Comparison of ENCODE assay signal across 21 mouse cellular contexts in genomic region chr13:78872582-78872981, GRCm38 (mm10).
A peak's percentile ranks its signal among the peaks of the same experiment; 100 is the strongest.
DNase-seq lines count a peak whose midpoint lies in the region; ATAC-seq and TF ChIP-seq lines count a peak whose summit lies in the region.
"Had no signal": no experiment of that assay in that cellular context is flagged by ENCODE, and none has a peak within 500 bp of the region (broad histone marks: within the 10 kb centered on the region; RNA-seq: fewer than 3 reads in every experiment).

No protein-coding gene starts in this region.

- H3K4me3 ChIP-seq in forebrain, embryonic 10.5 days = no peak overlapping the region
- H3K4me3 ChIP-seq in forebrain, embryonic 15.5 days = no peak overlapping the region
- no peak overlapping the region for H3K4me3 ChIP-seq in midbrain, embryonic 14.5 days (replicated peaks; ENCODE audit: low read depth, low read length)
- no peak overlapping the region for H3K4me3 ChIP-seq in midbrain, embryonic 16.5 days (ENCODE audit: low read depth, low read length)
- no peak overlapping the region for H3K4me3 ChIP-seq in midbrain, postnatal 0 days (ENCODE audit: low read depth, low read length)
- H3K4me3 ChIP-seq: heart, adult 2 months; heart, embryonic 15.5 days had no signal

- no peaks in the 10 kb centered on the region for H3K36me3 ChIP-seq in forebrain, embryonic 10.5 days (replicated peaks)
- H3K36me3 ChIP-seq in forebrain, embryonic 15.5 days = no peaks in the 10 kb centered on the region
- no peaks in the 10 kb centered on the region for H3K36me3 ChIP-seq in midbrain, embryonic 14.5 days (ENCODE audit: control insufficient read depth, insufficient read depth, low read length)
- H3K36me3 ChIP-seq in midbrain, embryonic 16.5 days (ENCODE audit: control insufficient read depth, insufficient read depth, low read length) = no peaks in the 10 kb centered on the region
- no peaks in the 10 kb centered on the region for H3K36me3 ChIP-seq in midbrain, postnatal 0 days (ENCODE audit: insufficient read depth, low read length)
- H3K36me3 ChIP-seq: G1E; heart, embryonic 15.5 days had no signal

- peak overlapping the region; percentile 56 for H3K27ac ChIP-seq in forebrain, embryonic 10.5 days
- no peak overlapping the region for H3K27ac ChIP-seq in forebrain, embryonic 15.5 days (replicated peaks)
- H3K27ac ChIP-seq in midbrain, embryonic 14.5 days (replicated peaks; ENCODE audit: low read depth, low read length) = no peak overlapping the region
- H3K27ac ChIP-seq in midbrain, embryonic 16.5 days (ENCODE audit: low read length) = no peak overlapping the region
- H3K27ac ChIP-seq in midbrain, postnatal 0 days (ENCODE audit: low read depth, low read length) = no peak overlapping the region
- H3K27ac ChIP-seq: heart, adult 2 months; heart, embryonic 15.5 days had no signal

- TF ChIP-seq CTCF in midbrain, postnatal 0 days (IDR thresholded peaks at IDR 0.05) = no peak

- no peaks in the 10 kb centered on the region for H3K27me3 ChIP-seq in forebrain, embryonic 10.5 days (ENCODE audit: poor library complexity, severe bottlenecking)
- no peaks in the 10 kb centered on the region for H3K27me3 ChIP-seq in forebrain, embryonic 15.5 days
- no peaks in the 10 kb centered on the region for H3K27me3 ChIP-seq in midbrain, embryonic 14.5 days (ENCODE audit: control insufficient read depth, insufficient read depth, low read length)
- no peaks in the 10 kb centered on the region for H3K27me3 ChIP-seq in midbrain, embryonic 16.5 days (ENCODE audit: control insufficient read depth, insufficient read depth, low read depth, low read length)
- no peaks in the 10 kb centered on the region for H3K27me3 ChIP-seq in midbrain, postnatal 0 days (ENCODE audit: insufficient read depth, low read length)
- H3K27me3 ChIP-seq: heart, embryonic 15.5 days had no signal

- H3K4me2 ChIP-seq in forebrain, embryonic 15.5 days (replicated peaks) = no peak overlapping the region
- H3K4me2 ChIP-seq in midbrain, embryonic 14.5 days (ENCODE audit: low read length) = no peak overlapping the region
- H3K4me2 ChIP-seq in midbrain, embryonic 16.5 days (ENCODE audit: low read length) = no peak overlapping the region
- H3K4me2 ChIP-seq in midbrain, postnatal 0 days (ENCODE audit: low read depth, low read length, poor library complexity, severe bottlenecking) = no peak overlapping the region
- H3K4me2 ChIP-seq: heart, embryonic 15.5 days had no signal

- ATAC-seq in forebrain, embryonic 15.5 days (replicated peaks) = no peak
- ATAC-seq in midbrain, embryonic 14.5 days (ENCODE audit: low FRiP score, low TSS enrichment) = no peak
- ATAC-seq in midbrain, embryonic 16.5 days = no peak
- ATAC-seq in midbrain, postnatal 0 days (ENCODE audit: low FRiP score) = no peak
- ATAC-seq in monocyte, adult 5-6 weeks (replicated peaks; ENCODE audit: insufficient number of reproducible peaks, low FRiP score, low TSS enrichment, poor library complexity, severe bottlenecking) = no peak
- ATAC-seq: CD4-positive, CD25-positive, alpha-beta regulatory T cell, adult 4 months; forebrain, postnatal 0 days had no signal

- WGBS in forebrain, embryonic 10.5 days = 44% methylated on average over 5 of the region's 5 CpGs
- WGBS in forebrain, embryonic 15.5 days = 26% methylated on average over 5 of the region's 5 CpGs
- WGBS in midbrain, embryonic 14.5 days = 52% methylated on average over 5 of the region's 5 CpGs
- 38% methylated on average over 5 of the region's 5 CpGs for WGBS in midbrain, embryonic 16.5 days
- 50% methylated on average over 5 of the region's 5 CpGs for WGBS in midbrain, postnatal 0 days

- H3K9ac ChIP-seq in forebrain, embryonic 15.5 days (replicated peaks) = no peak overlapping the region
- H3K9ac ChIP-seq in midbrain, embryonic 14.5 days (replicated peaks; ENCODE audit: low read length) = no peak overlapping the region
- H3K9ac ChIP-seq in midbrain, embryonic 16.5 days (ENCODE audit: low read depth, low read length) = no peak overlapping the region
- H3K9ac ChIP-seq in midbrain, postnatal 0 days (replicated peaks; ENCODE audit: low read length, poor library complexity, severe bottlenecking) = no peak overlapping the region
- H3K9ac ChIP-seq: forebrain, postnatal 0 days; heart, embryonic 15.5 days had no signal

- H3K9me3 ChIP-seq in forebrain, embryonic 10.5 days = no peaks in the 10 kb centered on the region
- no peaks in the 10 kb centered on the region for H3K9me3 ChIP-seq in forebrain, embryonic 15.5 days
- H3K9me3 ChIP-seq in midbrain, embryonic 14.5 days (ENCODE audit: control insufficient read depth, low read length) = no peaks in the 10 kb centered on the region
- no peaks in the 10 kb centered on the region for H3K9me3 ChIP-seq in midbrain, embryonic 16.5 days (replicated peaks; ENCODE audit: control insufficient read depth, low read length, poor library complexity, severe bottlenecking)
- H3K9me3 ChIP-seq in midbrain, postnatal 0 days (ENCODE audit: low read length) = no peaks in the 10 kb centered on the region
- H3K9me3 ChIP-seq: G1E; heart, embryonic 15.5 days had no signal

- H3K4me1 ChIP-seq in forebrain, embryonic 10.5 days = peaks cover 16% of the 10 kb centered on the region
- no peaks in the 10 kb centered on the region for H3K4me1 ChIP-seq in forebrain, embryonic 15.5 days
- H3K4me1 ChIP-seq in midbrain, embryonic 14.5 days (ENCODE audit: control insufficient read depth, insufficient read depth, low read length) = no peaks in the 10 kb centered on the region
- H3K4me1 ChIP-seq in midbrain, embryonic 16.5 days (ENCODE audit: control insufficient read depth, insufficient read depth, low read length) = no peaks in the 10 kb centered on the region
- H3K4me1 ChIP-seq in midbrain, postnatal 0 days (ENCODE audit: insufficient read depth, low read length) = no peaks in the 10 kb centered on the region
- H3K4me1 ChIP-seq: heart, embryonic 15.5 days had no signal

- DNase-seq in forebrain, embryonic 10.5 days (ENCODE audit: extremely low spot score, low spot score) = no peak
- DNase-seq in midbrain, embryonic 14.5 days = peak; percentile 4
- DNase-seq in midbrain, postnatal 0 days (ENCODE audit: low spot score) = peak; percentile 2
- DNase-seq in right cerebral cortex, postnatal 36 days (ENCODE audit: low spot score in 2 of 2) = no peak
- no peak for DNase-seq in cerebellum, postnatal 4 days (ENCODE audit: low spot score in 2 of 2)
- DNase-seq: adrenal gland, adult 2 months; cerebellum, adult 11-12 months; cerebellum, postnatal 36 days; forebrain, postnatal 0 days; heart, adult 2 months; kidney, adult 2 months; kidney, postnatal 36 days; liver; lung, adult 18-20 months; thymus, postnatal 25 days had no signal

Comparison
In these comparisons a context has a peak if more than half of its experiments do, and no peak if none do; other contexts are left out.
1. DNase-seq: peak in midbrain, embryonic 14.5 days (single experiment) and midbrain, postnatal 0 days (single experiment); none in forebrain, embryonic 10.5 days (single experiment), right cerebral cortex, postnatal 36 days (0 of 2) and cerebellum, postnatal 4 days (0 of 2).